Mouse (Mus musculus) thymus, postnatal 36 days (tissue): ENCODE data around the gene Osbpl3.
"Not testable (repeated sequence)": the region's sequence is repeated elsewhere in the genome, so short reads cannot be mapped to it uniquely, and the experiment has no call there.

ENCODE experiments used
- DNase-seq, 2 experiments: peaks; one replicate each; pipeline ENCODE4 v3.0.0; 2022; ENCODE audit warnings: mixed read lengths in 2 of 2

Osbpl3 gene

DNA sequence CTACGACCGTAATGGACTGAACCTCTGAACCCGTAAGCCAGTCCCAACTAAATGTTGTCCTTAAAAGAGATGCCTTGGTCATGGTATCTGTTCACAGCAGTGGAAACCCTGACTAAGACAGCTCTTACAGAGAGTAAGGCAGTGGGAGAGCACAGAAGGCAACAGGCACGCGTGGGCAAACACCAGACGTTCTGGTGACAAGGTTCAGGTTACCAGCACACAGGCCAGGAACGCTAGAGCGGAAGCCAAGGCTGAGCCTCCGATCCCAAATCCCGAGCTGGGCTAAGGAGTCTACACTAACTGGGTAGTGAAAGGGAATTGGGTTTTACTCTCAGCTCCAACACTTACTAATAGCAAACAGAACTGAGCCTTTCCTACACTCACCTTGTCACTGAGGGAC is 3.8 kb downstream of the Osbpl3 start:
- DNase-seq: no peak

DNA sequence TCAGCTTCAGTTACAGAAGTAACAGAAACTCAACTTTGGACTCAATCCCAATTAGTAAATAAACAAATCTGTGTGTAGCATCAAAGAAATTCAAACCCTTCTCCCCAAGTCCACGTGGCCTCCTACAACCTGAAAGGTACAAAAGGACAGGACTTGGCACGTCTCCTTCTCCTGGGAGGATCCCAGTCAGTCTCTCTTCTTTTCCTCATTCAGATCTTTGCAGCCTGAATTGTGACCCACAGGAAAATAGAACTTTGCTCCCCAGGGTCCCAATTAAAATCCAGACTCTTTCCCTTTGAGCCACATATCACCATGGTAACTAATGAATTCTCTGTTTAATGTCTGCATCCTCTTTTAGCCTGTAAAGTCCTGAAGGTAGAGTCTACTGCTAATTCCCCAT is 10.4 kb downstream of the Osbpl3 start:
- no peak for DNase-seq

DNA sequence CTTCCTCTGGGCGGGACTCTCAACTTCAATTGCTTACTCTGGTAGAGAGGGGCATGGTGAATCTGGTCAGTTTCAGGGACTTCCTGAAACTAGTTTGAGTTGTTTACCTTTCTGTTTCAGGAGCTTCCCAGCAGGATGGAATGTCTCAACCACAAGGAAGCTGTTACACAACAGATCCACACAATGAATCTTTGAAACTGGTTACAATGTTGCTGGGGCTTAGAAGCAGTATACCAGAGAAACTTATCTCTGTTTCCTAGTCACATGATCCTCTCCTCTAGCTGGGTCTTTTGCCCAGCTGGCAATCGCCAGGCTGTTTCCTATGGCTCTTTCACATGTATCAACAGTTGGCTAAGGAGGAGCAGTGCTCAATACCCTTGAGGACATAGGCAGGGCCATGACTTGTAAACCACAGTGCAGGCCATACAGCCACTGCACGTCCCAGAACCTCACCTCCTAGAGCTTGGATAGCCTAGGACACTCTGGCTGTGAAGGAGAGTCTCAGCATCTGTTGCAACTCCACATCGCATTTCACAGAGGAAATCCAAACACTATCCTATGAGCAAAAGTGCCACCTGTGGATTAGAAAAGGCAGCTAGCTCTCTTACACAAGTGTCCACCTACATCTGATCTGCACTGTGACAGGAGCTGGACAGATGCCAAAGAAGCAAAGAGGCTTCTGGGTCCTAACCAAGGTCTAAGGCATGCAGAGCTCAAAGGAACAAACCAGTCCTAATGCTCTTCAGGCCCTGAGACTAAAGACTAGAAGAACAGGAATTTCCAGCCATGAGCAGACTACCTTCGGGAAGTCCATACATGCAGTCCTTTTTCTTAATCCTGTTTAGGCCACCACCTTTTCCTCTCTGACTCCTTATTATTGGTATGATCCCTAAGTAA is 14.8 kb downstream of the Osbpl3 start:
- no peak for DNase-seq

DNA sequence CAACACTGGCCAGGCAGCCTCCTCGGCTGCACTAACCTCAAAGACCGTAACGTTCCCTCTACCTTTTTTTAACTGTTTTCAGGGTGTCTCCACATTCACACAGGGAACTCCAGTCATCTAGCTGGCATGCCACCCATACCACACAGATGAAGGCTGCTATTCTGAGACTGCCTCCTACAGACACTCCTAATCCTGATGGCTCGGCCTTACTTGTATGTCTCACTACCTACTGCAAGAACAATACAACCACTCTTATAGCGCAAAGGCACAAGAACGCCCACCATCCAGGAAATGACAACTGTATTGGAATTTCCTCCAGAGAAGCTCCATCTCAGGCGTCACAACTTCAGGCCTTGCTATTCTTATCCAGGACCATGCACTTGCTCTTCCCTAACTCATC is 15.8 kb downstream of the Osbpl3 start:
- DNase-seq: no peak

DNA sequence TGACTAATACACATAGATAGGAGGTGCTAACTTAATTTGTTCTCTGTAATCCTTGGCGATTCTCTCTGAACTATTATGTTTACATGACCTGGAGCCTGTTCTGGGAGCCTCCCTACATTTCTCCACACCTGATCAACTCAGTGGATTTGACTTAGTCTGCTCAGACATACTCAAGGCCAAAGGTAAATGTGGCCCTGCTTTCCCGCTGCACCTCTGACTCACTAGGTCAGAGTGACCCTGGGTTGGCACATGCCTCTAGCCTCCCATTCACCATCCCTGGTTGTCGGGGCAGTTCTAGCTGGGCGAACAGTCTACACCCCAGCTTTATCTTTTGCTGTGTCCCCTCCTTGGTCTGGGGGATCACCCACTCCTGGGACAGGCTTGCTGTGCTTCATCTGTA is 17.1 kb downstream of the Osbpl3 start:
- not testable (repeated sequence) for DNase-seq

DNA sequence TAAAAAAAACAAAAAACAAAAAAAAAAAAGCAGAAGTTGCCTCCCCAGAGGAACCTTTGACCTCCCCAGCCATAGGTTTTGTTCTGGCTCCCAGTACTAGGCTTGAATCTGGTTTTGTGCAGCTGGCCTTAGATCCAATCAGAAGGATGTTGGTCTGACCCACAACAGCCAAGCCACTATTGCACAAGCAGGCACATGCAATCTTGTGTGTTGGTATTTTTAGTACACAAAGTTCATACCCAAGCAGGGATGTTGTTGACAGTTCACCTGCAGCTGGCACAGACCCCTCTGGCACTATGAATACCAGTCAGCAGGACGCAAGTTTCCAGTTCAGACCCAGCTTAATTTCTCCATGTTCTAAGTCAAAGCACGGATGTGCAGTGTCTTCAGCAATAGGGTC is 18.2 kb downstream of the Osbpl3 start:
- no peak for DNase-seq

DNA sequence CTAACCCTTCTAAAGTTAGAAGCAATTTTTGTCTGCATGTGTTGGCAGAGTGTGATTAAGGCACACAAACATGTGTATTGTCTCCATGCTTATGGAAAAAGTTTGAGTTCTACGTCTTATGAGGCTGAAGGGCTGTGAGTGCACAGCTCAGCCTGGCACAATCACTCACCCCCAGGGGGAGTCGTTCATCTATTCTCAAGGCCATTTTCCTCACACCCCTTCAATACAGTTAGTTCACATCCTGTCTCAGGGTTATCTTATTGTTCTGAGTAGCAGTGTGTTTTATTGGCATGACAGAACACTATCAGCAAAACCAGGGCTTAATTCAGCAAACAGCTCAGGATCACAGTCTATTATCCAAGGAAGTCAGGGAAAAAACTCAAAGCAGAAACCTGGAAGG is 19.3 kb downstream of the Osbpl3 start:
- no peak for DNase-seq

DNA sequence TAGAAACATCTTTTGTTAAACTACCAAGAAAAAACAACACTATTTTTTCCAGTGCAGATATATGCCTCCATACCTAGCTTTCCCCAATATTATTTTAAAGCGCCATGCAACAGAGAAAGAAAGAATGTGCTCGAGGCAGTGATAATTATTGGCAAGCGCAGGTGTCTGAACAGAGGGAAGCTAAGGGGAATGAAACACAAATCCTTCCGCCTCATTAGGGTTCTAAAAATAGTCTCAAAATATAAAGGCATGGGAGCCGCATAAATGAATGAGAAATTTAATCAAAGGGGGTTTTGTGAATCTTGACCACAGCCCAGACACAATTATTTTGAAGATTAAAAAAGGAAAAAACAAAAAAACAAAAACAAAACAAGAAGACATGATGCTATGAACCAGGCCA is 23.5 kb downstream of the Osbpl3 start:
- no peak for DNase-seq

DNA sequence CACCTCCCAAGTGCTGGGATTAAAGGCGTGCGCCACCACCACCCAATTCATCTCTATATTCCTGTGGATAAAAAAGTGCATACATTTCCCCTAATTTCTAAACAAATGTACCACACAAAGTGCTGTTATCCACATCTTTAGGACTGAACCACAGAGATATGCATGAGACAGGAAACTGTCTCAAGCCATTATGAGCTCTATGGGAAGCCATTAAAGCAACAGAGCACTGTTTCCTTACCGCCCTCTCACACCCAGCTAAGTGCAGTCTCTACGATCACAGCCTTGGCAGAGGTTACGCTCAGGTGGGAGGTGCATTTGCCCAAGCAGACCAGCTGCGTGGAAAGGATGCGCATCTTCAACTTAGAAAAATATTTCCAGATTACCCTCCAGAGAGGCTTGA is 26.7 kb downstream of the Osbpl3 start:
- DNase-seq: no peak

DNA sequence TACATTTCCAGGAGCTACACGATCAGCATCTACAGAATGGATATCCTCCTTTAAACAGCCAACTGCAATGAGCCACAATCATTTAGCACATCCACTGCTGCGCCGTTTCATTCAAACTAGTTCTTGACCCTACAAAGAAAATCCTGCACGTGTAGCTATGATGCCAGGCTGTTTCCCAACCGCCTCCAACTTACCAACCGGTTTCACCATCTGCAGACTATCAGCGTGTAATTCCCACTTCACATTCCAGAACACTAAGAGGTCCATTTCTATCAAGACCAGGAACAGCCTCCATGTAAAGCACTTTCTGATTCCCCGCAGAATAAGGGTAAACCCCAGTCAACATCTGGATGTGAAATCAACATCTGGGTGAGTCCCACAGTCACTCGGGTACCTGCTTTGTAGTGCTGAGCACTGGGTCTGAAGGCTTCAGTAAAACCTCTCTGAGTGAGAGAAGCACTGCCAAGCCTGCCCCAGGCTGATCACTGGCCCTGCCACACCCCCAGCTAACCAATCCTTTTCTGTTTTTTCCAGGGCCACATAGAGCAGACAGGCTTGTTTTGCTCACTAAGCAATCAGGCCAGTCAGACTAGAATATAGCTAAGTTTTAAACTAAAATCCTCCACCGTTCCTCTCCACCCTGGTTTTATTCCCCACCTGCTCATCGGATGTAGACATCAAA is 28.8 kb downstream of the Osbpl3 start:
- no peak for DNase-seq

DNA sequence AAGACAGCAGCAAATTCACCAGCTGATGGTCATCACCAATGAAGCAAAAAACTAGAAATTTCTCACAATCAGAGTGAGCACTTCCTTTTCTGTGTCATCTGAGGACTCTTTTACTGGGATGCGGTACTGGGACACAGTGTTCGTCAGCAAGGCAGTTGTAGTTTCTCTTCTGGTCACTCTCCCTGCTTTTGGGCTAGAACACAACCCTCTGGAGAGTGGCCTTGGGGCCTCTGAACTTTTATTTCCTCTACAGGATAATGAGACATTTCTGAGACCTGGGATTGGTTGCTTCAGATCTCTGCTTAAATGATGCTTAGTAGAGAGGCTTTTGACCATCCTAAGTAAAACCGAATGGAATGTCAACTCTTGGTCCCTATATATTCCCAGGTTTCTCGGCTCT is 29.4 kb downstream of the Osbpl3 start:
- DNase-seq: no peak

DNA sequence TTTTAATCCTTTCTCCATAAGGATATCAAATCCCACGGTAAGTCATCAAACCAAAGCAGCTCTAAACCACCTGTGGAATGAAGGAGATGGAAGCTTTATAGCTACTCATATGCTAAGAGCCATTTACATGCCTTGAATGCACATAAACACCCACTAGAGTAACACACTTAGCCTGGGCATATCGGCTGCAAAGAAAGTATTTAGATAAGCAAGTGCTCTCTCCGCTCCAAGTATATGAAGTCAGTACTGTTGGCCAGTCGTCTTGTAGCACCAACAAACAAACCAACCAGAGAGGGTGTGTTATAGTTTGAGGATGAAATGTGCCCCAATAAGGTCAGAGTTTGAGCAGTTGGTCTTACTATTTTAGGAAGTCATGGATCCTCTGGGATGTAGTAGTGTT is 31.7 kb downstream of the Osbpl3 start:
- no peak for DNase-seq

DNA sequence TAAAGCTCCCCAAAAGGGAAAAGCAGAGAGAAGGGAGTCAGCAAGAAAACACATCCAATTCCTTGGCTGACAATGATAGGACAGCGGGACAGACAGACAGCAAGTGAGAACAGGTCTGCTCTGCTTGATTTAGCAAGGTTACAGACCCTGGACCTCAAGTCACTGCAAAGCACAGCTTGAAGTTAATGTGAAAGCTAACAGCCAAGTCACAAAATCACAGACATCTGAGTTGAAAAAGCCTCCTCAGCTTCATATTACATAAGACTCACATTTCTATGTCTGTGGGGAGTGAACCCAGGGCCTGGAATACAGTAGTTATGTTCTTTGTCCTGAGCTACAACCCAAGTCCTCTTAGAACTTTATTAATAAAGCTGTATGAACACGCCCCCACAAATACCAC is 35.6 kb downstream of the Osbpl3 start:
- no peak for DNase-seq

DNA sequence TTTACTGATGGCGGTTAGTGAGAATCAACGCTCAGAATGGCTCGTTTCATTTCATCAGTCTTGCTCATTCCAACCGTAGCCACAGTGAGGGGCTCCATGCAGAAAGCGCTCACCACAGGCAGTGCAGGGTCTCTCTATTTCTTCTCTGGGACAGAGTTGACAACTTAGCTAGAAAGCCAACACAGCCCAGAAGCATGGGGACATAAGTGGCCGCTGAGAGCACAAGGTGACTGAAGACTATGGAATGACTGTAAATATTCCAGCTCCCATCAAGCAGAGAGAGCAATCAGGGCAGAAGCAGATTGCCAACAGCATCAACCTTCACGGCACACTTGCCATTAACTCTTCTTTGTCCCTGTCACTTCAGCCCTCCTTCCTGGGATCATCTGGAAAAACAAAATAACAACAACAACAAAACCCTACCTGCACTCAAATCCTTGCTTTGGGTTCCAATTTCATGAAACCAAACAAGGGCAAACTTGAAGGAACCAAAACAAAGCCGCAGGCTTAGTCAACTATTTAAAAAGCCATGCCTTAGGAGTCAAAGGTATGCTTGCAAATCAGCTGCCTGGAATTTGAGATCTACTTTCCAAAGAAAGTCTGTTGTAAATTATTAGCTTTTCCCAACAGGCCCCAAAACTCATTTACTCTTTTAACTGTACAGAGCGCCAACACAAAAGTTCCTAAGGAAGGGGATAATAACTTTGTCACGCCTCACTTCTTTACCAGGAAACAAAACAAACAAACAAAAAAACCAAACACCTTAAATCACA is 36.3 kb downstream of the Osbpl3 start:
- no peak for DNase-seq

DNA sequence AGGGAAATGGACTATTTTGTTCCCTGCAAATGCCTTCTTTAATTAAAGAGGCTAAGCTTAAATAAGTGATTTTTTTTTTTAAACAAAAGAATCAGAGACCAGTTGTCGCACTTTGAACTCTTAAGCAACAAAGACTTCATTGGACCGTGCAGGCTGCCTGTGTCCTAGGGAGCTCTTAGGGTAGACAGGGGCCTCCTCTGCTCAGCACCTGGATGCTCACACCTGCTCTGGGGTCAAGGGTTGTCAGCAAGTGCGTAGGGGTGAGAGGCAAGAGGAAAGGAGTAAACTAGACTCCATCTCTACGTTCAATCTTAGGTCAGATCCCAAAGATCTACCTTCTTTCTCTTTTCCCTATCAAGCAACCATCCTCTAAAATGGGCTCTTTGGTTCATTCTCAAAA is 37.0 kb downstream of the Osbpl3 start:
- no peak for DNase-seq

DNA sequence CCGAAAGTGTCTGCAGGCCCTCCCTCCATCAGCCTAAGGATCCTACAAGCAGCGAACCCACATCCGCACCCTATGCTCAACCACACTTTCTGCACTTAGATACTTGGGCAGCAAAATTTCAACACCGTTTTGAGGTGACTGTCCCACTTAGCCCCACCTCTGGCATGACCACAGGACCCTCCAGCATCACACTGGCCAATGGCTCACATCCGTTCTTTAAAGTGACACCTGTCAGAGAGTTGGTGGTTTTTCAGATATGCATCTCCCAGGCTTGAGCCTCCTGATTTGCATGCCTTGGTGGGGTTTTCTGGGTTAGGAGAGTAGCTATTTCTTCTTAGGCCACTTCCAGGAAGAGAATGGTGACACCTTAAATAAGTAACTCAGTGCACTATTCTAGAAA is 39.1 kb downstream of the Osbpl3 start:
- DNase-seq: peak; percentile 51 to 57

DNA sequence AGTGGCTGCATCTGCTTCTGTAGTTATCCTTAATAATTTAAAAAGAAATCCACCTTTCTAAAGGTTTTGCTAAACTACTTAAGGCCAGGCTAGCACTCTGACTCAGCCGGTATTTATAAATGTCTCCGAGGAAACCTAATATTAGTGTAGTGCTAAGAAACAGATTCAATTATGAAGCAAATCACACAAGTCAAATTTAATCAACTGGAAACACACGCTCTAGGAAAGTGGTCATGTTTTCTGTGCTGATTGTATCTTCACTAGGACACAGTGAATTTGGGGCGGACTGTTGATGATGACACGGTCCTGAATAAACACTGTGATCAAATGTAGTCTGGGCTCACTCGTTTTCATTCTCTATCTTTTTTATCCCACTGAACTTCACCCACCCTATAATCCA is 40.6 kb downstream of the Osbpl3 start:
- no peak for DNase-seq

DNA sequence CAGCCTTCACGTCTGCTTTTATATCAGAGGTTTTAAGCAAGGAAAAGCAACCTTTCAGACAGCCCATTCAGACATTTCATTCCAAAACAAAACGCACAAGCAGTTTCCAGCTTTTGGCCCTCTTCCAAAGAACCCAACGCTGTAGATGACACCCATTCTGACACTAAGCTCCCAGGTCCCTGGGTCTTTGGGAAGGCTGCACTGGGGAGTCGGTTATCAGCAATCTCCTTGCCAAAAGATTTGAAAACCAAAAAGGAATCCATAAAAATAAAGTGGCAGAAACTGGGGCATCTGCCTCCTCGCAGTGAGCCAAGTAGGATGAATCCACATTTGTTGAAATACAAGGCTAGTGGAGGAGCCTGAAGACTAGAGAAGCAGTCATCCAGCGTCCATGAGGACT is 41.5 kb downstream of the Osbpl3 start:
- DNase-seq: no peak

DNA sequence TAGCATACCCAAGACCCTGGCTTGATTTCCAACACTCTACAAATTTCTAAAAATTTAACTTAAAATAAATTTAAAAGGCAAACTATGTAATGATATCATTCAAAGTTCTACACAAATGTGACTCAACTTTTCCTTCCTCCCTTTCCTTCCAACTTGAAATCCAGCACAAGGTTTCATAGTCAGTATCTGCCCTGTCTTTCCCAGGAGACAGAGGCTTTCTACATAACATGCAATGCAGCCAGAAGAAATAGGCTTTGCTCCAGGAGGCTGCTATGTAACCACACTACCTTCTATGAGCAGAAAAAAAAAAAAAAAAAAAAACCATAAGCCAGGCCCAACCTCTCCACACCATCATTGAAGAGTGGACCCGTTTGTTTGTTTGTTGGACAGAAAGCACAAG is 42.6 kb downstream of the Osbpl3 start:
- DNase-seq: no peak

DNA sequence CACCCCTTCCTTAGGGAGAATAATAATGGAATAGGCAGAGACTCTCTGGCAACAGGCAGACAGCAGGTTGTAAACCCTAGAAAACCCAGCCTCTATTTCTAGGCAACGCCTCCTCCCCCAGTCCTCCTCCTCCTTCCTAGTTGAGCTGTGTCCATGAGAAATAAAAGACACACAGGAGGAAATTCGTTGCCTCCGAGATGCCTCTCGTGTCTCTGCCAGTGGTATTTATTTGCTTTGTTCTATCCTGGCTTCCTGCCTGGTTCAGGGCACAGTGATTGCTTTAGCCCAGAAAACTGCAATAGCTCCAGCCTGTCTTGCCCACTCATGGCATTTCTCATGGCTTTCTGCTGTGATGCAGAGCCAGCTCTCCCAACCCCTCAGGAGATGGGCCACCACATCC is 43.8 kb downstream of the Osbpl3 start:
- DNase-seq: no peak

DNA sequence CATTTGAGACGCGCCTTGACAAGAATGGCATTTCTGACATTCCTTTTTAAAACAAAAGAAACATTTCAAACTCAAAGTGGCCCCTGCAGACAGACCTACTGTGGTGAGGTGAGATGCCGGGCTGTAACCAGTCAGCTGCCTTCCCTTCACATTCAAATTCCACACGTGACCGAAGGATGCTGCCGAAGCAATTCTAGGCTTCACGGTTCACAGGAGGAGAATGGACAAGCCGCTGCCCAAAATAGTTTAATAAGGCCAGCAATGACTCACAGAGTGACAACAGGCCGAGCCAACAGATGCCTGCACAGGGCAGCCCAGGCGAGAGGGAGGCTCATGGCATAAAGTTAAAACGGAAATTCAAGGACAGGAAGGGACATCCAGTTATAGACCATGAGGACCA is 51.3 kb downstream of the Osbpl3 start:
- DNase-seq: no peak

DNA sequence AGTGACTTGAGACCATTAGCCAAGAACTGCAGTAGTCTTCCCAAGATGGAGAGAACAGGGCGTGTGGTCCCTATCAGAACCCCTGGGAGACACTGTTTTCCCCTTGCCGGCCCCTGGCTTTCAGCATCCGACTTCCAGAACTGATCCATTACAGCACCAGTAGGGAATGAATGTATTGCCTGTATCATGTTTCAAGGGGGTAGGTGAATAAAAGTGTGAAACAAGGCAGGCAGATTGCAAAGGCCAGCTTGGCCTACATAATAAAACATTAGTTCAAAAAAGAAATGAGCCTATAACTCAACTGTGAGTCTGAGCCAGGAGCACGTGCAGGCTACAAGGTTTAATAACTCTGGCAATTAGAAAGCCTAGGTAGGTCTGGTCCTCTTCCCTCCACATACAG is 52.5 kb downstream of the Osbpl3 start:
- DNase-seq: no peak

DNA sequence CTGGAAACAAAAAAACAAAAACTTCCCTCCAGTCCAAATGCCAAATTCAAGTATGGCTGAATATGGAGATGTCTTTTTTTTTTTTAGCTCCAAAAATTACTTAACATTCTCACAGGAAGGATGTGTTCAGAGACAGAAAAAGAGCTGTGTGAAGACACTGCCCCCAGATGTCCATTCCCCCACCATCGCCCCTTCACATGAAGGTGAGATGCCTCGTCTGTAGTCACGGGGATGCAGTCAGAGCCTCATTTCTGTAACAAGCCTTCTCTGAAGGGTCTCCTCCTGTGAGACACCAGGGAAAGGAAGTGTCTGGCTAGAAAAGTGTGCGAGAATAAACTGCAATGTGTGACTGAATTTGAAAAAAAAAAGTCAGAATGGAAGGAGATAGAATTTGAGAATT is 53.1 kb downstream of the Osbpl3 start:
- DNase-seq: no peak

DNA sequence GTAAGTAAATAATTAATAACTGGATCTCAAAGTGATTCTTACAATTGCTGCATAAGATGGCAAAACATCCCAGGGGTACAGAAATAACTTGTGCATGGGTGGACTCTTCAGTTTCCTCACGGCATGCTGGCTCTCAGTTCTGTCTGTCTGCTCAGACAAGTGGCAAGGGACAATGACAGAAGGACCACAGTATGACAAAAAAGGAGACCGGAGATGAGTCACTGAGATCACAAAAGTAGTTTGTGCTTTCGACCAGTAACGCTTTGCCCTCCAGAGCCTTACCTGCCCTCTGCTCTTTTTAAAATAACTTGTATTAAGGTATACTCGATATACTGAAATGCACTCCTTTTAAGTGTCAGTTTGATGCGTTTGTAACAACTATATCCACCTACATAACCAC is 55.8 kb downstream of the Osbpl3 start:
- no peak for DNase-seq
